Mouse (Mus musculus) Patski (cell line): ENCODE measurements at regions not wholly inside any gene's neighbourhood (a gene's known extent, or its start where the extent isn't known, plus 50 kb on each side); places are given as distances from the start of the nearest gene placed in this dataset.

Experiments
- ATAC-seq: fragments of 100-300 bp; one replicate; pipeline ENCODE4 v1.8.0; 2021
- CTCF ChIA-PET: fragments of 350-600 bp; sonication (Branson Sonifier 250); formaldehyde crosslinking; loops from one replicate; lab custom pipeline; 2022; ENCODE audit warnings: inconsistent platforms; lab: Charles Lee
- POLR2A ChIA-PET: fragments of 350-600 bp; sonication (Branson Sonifier 250); formaldehyde crosslinking; loops from one replicate; lab custom pipeline; 2022; ENCODE audit warnings: antibody characterized with exemption, inconsistent platforms; lab: Charles Lee
- DNase-seq: peaks from one replicate; pipeline ENCODE4 v3.0.0-alpha.2; 2011; ENCODE audit warnings: low read depth, low spot score
- H3K27me3 ChIP-seq: fragments of 371-371 bp; one replicate; pipeline ENCODE4 v1.5.1; 2021
- CTCF ChIP-seq: fragments of 100-300 bp; IDR thresholded peaks from one replicate; pipeline ENCODE4 v1.5.1; 2021
- in situ Hi-C: fragments of 300-500 bp; cut with MboI; formaldehyde crosslinking; loops from 3 replicates; pipeline ENCODE4 v1.11.1; 2018; ENCODE audit warnings: low pct_unique_long_range_greater_than_20kb, mixed read lengths

DNA sequence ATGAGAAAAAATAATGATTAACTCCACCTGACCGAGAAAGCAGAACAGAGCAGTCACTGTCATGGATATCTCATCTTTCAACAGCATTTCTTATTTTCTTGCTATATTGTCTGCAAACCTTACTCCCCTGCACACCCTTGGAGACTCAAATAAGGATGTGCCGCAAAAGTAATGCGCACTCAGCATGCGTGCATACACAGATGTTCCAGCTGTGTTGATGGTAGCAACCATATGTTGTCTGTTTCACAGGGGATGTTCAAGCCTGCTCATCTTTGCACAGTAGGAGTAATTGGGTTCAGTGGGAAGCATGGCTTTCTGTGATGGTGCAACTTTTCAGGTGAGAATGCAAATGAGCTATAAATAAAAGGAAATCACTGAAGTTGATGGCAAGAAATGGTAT lies 1182.9 kb upstream of the Manea start:
- ATAC-seq (no peak), DNase-seq (no peak)
- in situ Hi-C loops: no loop called here
- CTCF ChIA-PET: no interaction called here
- POLR2A ChIA-PET: no interaction called here
- H3K27me3 ChIP-seq: no peaks in the 10 kb centered on the region
- TF ChIP-seq CTCF: no peak

DNA sequence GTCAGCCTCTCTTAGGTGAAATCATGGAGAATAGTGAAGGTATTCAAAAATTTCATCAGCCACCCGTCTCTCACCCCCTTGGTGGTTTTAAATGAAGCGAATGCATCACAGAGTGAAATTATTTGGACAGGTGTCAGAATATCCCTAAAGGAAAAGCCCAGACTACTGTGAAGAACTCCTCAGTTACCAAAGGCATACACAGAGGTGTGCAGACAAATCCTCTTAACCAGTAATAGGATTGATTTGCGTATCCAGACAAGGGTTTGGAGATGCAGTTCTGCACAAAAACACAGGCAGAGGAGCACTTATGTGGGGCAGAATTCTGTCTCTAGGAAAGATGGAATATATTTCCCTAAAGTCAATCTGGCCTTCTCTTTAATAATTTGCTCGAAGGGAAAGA lies 1173.6 kb upstream of the Manea start:
- DNase-seq (no peak), ATAC-seq (no peak)
- TF ChIP-seq CTCF: no peak
- no peaks in the 10 kb centered on the region for H3K27me3 ChIP-seq
- CTCF ChIA-PET: no interaction called here
- in situ Hi-C loops: no loop called here
- POLR2A ChIA-PET: no interaction called here

DNA sequence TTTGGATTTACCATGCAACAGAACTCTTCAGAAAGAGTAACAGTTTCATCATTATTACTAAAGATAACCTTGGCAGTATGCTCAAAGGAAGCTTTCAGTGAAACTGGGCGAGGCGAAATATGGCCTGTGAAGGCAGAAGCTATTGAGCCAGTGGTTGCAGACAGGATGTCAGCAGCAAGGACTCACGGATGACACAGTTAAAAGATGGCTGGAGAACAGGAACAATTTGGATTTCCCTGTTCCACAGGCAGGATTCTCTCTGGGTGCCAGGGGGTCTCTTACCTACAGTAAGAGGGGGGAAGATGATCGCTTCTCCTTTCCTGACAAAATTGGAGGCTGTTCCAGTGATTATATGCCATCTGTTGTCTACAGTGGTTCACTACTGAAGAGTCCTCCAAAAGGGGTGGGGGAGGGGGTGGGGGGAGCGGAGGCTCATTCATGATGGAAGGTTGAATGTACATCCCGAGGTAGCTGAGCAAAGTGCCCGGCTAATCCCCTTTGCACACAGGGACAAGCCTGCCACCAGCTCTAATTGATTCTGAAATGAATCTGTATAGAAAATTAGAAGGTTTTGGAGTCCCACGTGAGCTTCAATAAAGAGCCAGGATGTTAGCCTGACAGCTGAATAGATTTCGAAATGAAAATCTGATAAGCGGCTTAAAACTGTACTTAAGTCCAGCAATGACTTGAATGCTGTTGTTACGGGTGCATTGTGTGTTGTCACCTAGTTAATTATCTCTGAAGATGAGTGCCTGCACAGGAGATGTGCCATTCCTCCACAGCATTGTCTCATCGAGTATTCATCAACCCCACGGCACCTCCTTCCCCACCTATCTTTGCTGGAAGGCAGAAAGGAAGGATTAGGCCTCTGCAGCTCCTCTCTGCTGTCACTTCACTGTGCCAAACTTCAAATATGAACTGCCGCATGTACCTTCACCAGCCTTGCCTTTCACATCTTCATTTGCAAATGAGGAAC lies 1158.4 kb upstream of the Manea start:
- no peak for TF ChIP-seq CTCF
- CTCF ChIA-PET: no interaction called here
- in situ Hi-C loops: no loop called here

DNA sequence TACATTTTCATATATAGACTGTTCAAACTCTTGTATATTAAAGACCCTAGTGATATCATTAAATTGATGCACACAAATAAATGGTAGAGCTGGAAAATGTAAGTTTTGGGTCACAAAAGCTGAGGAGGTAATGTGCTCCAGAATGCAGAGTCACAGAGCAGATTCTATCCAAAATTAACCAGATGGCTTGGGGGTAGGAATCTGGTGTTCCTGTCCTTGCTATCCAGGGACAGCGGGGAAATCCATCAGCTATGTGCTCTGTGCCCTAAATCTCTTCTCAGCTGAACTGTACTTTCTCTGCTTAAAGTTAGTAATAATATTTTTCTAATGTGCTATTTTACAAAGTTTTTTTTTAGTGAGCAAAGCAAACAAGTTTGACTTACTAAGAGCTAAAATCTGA lies 1151.2 kb upstream of the Manea start:
- in situ Hi-C loops: no loop called here
- TF ChIP-seq CTCF: no peak
- POLR2A ChIA-PET: no interaction called here
- CTCF ChIA-PET: no interaction called here
- no peak for DNase-seq
- no peaks in the 10 kb centered on the region for H3K27me3 ChIP-seq
- no peak for ATAC-seq

More for the DNA sequence above, 1158.4 kb upstream of the Manea start:
- DNase-seq: no peak
- no peaks in the 10 kb centered on the region for H3K27me3 ChIP-seq
- ATAC-seq: no peak
- POLR2A ChIA-PET: no interaction called here

DNA sequence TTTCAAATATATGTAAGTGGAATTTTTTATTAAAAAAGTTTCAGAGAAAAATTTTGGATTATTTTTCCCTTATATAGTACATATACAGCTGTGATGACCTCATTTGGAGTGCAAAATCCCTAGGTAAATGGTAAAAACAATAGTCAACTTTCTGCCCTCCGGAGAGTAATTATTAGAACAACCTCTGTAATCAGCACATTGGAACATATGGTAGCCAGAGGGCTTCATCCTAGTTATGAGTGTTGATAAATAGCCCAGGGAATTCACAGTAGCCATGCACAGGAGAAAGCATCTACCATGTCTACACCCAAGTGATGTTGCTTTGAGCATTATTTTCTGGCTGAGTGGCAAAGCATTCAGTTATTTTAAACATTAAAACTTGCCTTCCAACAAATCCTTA lies 1150.6 kb upstream of the Manea start:
- POLR2A ChIA-PET: no interaction called here
- DNase-seq: no peak
- CTCF ChIA-PET: no interaction called here
- in situ Hi-C loops: no loop called here
- no peak for ATAC-seq
- no peak for TF ChIP-seq CTCF
- H3K27me3 ChIP-seq: no peaks in the 10 kb centered on the region

DNA sequence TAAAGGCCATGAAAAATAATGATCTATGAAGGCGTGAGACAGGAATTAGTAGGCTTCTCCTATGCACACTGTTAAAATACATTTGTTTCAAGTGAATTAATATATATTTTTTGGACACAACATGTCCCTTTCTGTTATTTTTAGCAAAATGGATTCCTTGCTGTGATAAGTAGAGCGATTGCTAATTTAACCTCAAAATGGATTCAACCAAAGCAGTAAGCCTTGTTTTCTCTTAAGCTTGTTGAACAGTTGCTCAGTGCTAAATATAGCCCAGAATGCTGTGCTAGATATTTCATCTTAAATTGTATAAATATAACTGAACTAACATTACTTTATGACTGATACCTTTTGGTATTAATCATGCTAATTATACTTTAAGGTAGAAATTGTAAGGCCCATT lies 1144.6 kb upstream of the Manea start:
- ChIA-PET CTCF (no interaction called here), POLR2A (no interaction called here)
- in situ Hi-C loops: no loop called here
- no peak for TF ChIP-seq CTCF
- no peaks in the 10 kb centered on the region for H3K27me3 ChIP-seq
- ATAC-seq (no peak), DNase-seq (no peak)

DNA sequence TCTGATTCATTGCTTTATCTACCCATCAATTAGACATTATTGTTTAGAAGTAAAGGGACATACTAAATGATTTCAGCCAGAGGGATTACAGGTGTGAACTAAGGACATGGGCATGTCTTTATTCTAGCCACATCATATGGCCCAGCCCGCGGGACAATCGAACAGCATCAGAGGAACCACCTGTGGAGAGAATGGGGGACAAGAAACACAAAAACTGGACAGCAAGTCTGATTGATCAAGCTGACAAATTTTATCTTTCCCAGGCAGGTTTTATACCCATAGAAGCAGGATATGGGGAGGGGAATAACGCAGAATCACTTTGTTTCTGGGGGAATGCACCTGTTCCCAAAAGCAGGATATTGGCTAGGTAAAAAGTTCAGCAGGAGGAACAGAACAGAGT lies 1103.2 kb upstream of the Manea start:
- no peak for TF ChIP-seq CTCF
- no peaks in the 10 kb centered on the region for H3K27me3 ChIP-seq
- POLR2A ChIA-PET: no interaction called here
- no peak for DNase-seq
- in situ Hi-C loops: no loop called here
- CTCF ChIA-PET: no interaction called here
- no peak for ATAC-seq

DNA sequence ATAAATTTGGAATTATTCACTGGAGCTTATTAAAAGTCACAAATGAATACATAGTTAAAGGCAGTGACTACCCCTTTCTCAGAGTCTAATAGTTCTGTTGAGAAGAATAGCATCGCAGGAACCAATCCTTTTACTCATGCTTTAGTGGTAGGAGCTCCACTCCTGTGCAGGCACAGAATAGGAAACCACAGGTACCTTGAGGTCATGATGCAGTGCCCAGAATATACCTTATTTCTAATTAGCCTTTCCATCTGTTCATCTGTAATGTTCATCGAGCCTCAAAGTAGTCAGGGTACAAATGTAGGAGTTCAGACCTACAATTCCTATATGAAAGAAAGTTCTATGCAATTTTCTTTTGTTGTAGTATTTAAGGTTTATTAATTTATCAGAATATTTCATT lies 1099.6 kb upstream of the Manea start:
- in situ Hi-C loops: no loop called here
- DNase-seq: no peak
- ChIA-PET POLR2A (no interaction called here), CTCF (no interaction called here)
- ATAC-seq: no peak
- TF ChIP-seq CTCF: no peak
- H3K27me3 ChIP-seq: no peaks in the 10 kb centered on the region

DNA sequence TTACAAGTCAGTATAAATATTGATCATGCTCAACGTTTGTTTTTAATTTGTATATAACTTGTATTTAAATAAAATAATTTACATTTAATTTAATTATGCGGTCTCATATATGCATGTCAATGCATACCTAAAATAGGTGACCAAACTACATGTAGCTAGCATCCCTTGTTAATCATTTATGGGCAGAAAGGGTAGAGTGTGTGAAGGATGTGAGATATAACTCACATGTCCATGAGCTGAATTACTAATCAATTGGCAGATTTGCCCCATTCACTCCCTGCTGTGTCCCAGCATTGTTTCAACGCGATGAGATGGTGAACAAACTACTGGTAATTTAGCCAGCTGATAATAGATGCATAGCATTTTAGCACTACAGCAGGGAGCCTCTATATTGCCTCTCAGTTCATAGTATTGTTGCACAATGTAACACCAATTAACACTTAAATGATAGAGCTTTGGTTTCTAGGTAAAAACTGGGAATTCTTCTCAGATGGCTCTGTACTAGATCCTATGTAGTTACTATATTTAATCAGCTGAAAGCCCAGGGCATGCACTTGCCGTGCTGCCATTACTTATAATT lies 1082.6 kb upstream of the Manea start:
- TF ChIP-seq CTCF: no peak
- in situ Hi-C loops: no loop called here
- ChIA-PET POLR2A (no interaction called here), CTCF (interaction anchor here (1.0 kb wide), 1 partner anchor 12 kb away, joined by 3 read pairs; no protein-coding TSS in a partner anchor)
- DNase-seq (no peak), ATAC-seq (no peak)
- no peaks in the 10 kb centered on the region for H3K27me3 ChIP-seq

DNA sequence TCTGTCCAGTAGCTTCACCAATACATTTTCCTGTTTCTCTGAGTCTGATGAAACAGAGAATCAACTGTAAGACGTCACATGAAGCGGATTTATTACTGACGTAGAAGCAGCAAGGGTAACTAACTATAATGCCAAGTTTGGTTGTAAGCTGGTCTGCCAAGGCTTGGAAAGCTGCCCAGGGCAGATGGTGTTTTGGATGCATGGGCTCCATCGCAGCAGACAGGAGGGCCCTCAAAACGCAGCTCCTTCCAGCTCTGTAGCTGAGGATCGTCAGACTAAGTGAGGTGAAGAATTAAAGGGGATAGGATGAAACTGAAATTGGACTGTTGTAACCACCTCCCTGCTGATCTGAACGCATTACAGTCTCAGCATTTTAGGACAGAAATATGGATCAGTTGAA lies 1079.2 kb upstream of the Manea start:
- TF ChIP-seq CTCF: no peak
- CTCF ChIA-PET: no interaction called here
- POLR2A ChIA-PET: no interaction called here
- in situ Hi-C loops: no loop called here
- H3K27me3 ChIP-seq: no peaks in the 10 kb centered on the region
- ATAC-seq (no peak), DNase-seq (no peak)

DNA sequence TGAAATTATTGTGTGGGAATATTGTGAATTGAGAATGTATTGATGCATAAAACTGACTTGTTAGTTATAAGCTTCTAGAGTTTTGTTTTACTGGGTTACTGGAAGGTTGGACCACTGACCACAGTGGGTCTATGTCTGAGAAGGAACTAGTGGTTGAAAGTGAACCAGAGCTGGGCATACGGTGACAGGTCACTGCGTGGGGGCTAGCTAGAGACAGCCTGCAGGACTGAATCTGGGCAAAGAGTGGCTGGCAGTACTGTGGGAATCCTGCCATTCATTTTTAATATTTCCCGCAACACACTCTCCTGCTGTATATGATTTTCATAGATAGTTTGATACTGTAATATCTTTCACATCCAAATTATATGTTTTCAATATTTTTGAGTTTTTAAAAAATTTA lies 1077.2 kb upstream of the Manea start:
- no peak for ATAC-seq
- POLR2A ChIA-PET: no interaction called here
- CTCF ChIA-PET: no interaction called here
- in situ Hi-C loops: no loop called here
- H3K27me3 ChIP-seq: no peaks in the 10 kb centered on the region
- DNase-seq: no peak
- TF ChIP-seq CTCF: no peak
